Mouse (Mus musculus) lung, postnatal 0 days (tissue): ENCODE measurements at regions not wholly inside any gene's neighbourhood (a gene's known extent, or its start where the extent isn't known, plus 50 kb on each side); places are given as distances from the start of the nearest gene placed in this dataset.

Experiments
- ATAC-seq: fragments of 200-750 bp; cut with Nextera tagmentation; 2 replicates; pipeline ENCODE4 v1.8.0; 2017; ENCODE audit warnings: moderate library complexity
- DNase-seq: peaks from one replicate; pipeline ENCODE4 v3.0.0-alpha.2; 2016; ENCODE audit warnings: low spot score
- H3K27ac ChIP-seq: fragments of 300-500 bp; sonication (generic); 2 replicates; pipeline ENCODE4 v1.5.1; 2014; ENCODE audit warnings: antibody characterized with exemption, mild to moderate bottlenecking, low read length, mixed read lengths
- H3K27me3 ChIP-seq: fragments of 300-500 bp; sonication (generic); replicated peaks from 2 replicates; pipeline ENCODE4 v1.6.1; 2014; ENCODE audit warnings: low read length, mixed read lengths; ENCODE audit not compliant: insufficient read depth
- H3K36me3 ChIP-seq: fragments of 300-500 bp; sonication (generic); 2 replicates; pipeline ENCODE4 v1.6.1; 2014; ENCODE audit warnings: low read length, mixed read lengths; ENCODE audit not compliant: insufficient read depth
- H3K4me1 ChIP-seq: fragments of 300-500 bp; sonication (generic); 2 replicates; pipeline ENCODE4 v1.6.1; 2014; ENCODE audit warnings: antibody characterized with exemption, low read depth, low read length, mixed read lengths; ENCODE audit not compliant: insufficient read depth
- H3K4me2 ChIP-seq: fragments of 300-500 bp; sonication (generic); replicated peaks from 2 replicates; pipeline ENCODE4 v1.6.1; 2014; ENCODE audit warnings: low read depth, mild to moderate bottlenecking, low read length, moderate library complexity, mixed read lengths
- H3K4me3 ChIP-seq: fragments of 300-500 bp; sonication (generic); 2 replicates; pipeline ENCODE4 v1.5.1; 2014; ENCODE audit warnings: low read depth, low read length
- H3K9ac ChIP-seq: fragments of 300-500 bp; sonication (generic); replicated peaks from 2 replicates; pipeline ENCODE4 v1.6.1; 2014; ENCODE audit warnings: low read depth, mild to moderate bottlenecking
- H3K9me3 ChIP-seq: fragments of 300-500 bp; sonication (generic); 2 replicates; pipeline ENCODE4 v1.6.1; 2016; ENCODE audit warnings: low read length, mixed read lengths
- CTCF ChIP-seq: IDR thresholded peaks from 2 replicates; pipeline ENCODE4 v1.5.1; 2016; ENCODE audit warnings: antibody characterized with exemption, mild to moderate bottlenecking
- EP300 ChIP-seq: IDR thresholded peaks from 2 replicates; pipeline ENCODE4 v1.6.1; 2016; ENCODE audit warnings: antibody characterized with exemption, mild to moderate bottlenecking, control low read depth
- WGBS: fragments of 180-500 bp; shearing (Covaris S2); extraction: QIAGEN DNeasy Blood & Tissue Kit; methylation state at CpG from one replicate; pipeline ENCODE4 v1.1.7; 2014; 5-methylcytosine and 5-hydroxymethylcytosine counted together

DNA sequence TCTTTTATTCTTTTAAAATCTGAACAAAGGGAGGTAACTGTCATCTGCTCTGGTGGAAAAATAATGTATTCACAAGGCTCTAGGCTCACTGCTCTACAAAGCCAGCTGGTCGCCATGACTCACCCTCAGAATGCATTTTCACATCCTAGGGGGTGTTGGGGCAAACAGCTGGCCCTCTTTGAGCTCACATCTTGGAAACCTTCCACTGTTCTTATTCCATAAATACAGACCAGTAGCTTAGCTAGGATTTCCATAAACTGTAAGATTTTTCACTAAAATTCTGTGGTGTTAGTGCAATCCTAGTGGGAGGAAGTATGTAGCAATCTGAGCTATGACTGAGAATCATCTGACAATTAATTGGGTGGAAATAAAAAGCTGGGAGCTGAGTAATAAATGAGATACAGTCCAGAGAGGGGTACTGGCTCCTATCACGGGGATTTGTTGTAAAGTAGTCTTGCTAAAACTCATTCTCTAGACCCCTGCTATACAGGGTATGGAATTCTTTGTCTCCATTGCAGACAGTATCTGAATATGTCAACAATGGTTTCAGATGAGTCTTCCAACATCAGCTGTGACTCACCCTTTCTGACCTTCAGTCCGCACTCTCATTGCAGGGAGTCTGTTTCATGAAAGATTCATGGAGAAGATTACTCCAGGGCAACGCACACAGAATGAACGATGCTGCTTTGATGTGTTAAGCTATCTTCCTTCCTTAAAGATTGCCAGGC lies 67.2 kb upstream of the Vav3 start:
- no peaks in the 10 kb centered on the region for H3K4me1 ChIP-seq
- H3K27ac ChIP-seq, result no peak overlapping the region
- no peaks in the 10 kb centered on the region for H3K9me3 ChIP-seq
- no peak overlapping the region for H3K9ac ChIP-seq
- 51% methylated on average over 5 of the region's 5 CpGs for WGBS
- no peak for TF ChIP-seq CTCF
- no peak for TF ChIP-seq EP300
- DNase-seq (peak; percentile 83), ATAC-seq (peak; percentile 82)
- H3K4me2 ChIP-seq, result no peak overlapping the region
- no peak overlapping the region for H3K4me3 ChIP-seq
- H3K36me3 ChIP-seq, result no peaks in the 10 kb centered on the region
- no peaks in the 10 kb centered on the region for H3K27me3 ChIP-seq

DNA sequence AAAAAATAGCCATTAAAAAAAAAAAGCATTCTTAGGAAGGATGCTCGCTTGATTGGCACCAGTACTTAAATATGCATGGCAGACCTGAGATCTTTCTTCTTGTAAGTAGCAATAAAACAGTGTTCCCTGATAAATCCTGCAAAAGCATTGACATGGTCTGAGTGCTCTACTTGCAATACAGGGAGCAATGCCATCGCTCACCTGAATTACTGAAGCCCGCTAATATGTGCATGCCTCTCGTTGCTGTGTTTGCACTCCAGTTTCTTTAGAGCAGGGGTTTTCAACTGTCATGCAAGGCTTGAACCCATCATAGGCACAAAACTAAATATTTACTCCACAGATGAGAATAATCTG lies 66.7 kb upstream of the Vav3 start:
- no peaks in the 10 kb centered on the region for H3K27me3 ChIP-seq
- H3K4me2 ChIP-seq, result no peak overlapping the region
- no peaks in the 10 kb centered on the region for H3K36me3 ChIP-seq
- no peak for DNase-seq
- no peaks in the 10 kb centered on the region for H3K9me3 ChIP-seq
- H3K4me3 ChIP-seq, result no peak overlapping the region
- ATAC-seq, result no peak
- no peak for TF ChIP-seq EP300
- TF ChIP-seq CTCF, result no peak
- no peak overlapping the region for H3K27ac ChIP-seq
- H3K9ac ChIP-seq, result no peak overlapping the region
- no peaks in the 10 kb centered on the region for H3K4me1 ChIP-seq
- WGBS, result 80% methylated on average over 4 of the region's 4 CpGs

DNA sequence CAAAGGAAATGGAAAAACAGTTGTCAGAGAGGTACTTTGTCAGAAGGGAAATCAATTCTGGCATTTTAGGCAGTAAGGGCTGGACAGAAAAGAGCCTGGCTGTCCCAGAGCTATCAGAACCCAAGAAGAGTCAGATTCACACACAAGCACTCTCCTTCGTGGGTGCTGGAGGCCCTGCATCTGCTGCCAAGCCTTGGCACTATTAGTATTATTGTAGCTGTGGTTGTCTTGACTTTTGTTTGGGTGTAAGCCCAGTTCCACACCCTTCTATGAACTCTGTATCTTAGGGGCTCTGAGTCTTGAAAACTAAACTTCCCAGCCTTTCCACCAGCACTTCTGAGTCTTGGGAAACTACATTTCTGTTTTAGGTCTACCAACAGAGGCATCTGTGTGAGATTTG lies 61.4 kb upstream of the Vav3 start:
- ATAC-seq, result no peak
- H3K4me3 ChIP-seq, result no peak overlapping the region
- no peak for DNase-seq
- H3K9ac ChIP-seq, result no peak overlapping the region
- no peak for TF ChIP-seq EP300
- TF ChIP-seq CTCF, result no peak
- 19% methylated on average over 1 of the region's 1 CpGs for WGBS
- H3K9me3 ChIP-seq, result no peaks in the 10 kb centered on the region
- H3K36me3 ChIP-seq, result no peaks in the 10 kb centered on the region
- no peak overlapping the region for H3K4me2 ChIP-seq
- no peak overlapping the region for H3K27ac ChIP-seq
- no peaks in the 10 kb centered on the region for H3K27me3 ChIP-seq
- no peaks in the 10 kb centered on the region for H3K4me1 ChIP-seq

DNA sequence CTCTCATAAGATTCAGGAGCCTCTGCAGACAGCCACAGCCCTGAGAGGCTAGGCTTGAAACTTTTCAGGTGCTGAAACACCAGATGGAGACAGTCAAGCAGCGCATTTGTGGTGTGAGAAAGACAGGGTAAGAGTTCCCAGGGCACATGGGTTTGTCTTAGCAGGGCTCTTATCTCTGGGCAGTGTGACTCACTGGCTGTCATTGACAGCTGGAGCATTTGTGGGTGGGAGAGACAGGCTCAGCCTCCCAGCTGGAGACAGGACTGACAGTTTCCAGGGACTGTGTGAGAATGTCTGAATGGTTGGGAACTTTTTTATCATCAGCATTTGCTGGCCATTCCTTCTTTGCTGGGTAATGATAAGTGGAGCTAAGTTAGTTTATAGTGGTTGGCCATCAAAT lies 53.9 kb upstream of the Vav3 start:
- H3K4me3 ChIP-seq, result no peak overlapping the region
- WGBS, result 61% methylated on average over 1 of the region's 1 CpGs
- H3K4me1 ChIP-seq, result no peaks in the 10 kb centered on the region
- H3K9ac ChIP-seq, result no peak overlapping the region
- H3K36me3 ChIP-seq, result no peaks in the 10 kb centered on the region
- DNase-seq (peak; percentile 70), ATAC-seq (peak; percentile 81)
- H3K27me3 ChIP-seq, result no peaks in the 10 kb centered on the region
- no peaks in the 10 kb centered on the region for H3K9me3 ChIP-seq
- H3K4me2 ChIP-seq, result no peak overlapping the region
- TF ChIP-seq EP300, result no peak
- no peak for TF ChIP-seq CTCF
- H3K27ac ChIP-seq, result no peak overlapping the region
